Mouse (Mus musculus): ENCODE measurements at regions not wholly inside any gene's neighbourhood (a gene's known extent, or its start where the extent isn't known, plus 50 kb on each side); places are given as distances from the start of the nearest gene placed in this dataset.

DNA sequence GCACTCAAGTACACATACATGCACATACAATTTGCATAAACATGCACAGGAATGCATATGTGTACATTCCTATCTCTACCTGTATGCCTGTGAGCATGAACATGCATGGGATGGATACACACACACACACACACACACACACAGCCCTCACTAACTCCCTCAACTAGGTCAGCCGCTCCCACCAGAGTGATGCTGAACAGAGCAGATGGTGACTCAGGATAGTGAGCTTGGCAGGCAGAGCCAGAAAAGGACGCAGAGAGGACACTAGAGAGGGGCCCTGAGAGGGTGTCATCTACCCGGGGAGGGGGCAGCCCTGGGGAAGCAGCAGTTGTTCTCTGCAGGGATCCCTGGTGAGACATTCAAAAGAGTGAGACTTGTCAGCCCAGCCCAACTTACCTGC, 85.6 kb upstream of the Nectin1 start:
- no peak for TF ChIP-seq CTCF (IDR thresholded peaks at IDR 0.05; ENCODE audit: insufficient read depth, low read depth, low read length)
- no peak for TF ChIP-seq POLR2A (IDR thresholded peaks at IDR 0.05; ENCODE audit: insufficient read depth, low read depth, low read length)
